Comparison of ENCODE assay signal across 26 mouse cellular contexts in the genomic region with DNA sequence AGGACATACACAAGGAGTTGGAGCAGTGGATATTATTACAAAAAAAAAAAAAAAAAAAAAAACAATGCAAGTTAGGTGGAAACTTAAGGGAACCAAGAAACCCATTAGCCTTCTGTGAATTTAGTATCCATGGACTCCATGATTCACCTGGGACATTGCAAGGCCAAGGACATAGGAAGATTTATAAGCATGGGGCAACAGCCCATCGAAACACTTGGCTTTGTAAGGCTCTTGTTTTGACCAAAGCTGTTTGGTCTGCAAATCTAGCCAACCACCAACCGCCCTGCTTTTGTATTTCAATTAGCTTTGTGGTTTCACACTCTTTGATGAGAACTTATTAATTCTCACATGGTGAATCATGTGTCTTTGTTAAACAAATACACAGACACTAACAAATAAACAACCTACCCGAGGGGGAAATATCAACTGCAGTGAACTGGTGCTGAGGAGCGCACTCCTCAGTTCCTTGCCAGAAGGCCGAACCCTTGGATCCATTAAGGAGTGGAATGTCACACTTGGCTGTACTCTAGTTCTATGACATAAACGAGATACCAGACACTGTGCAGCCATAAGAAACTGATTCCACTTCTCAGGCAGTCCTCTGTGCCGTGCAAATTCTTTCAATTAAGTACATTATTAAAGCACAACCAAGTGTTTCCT.
A peak's percentile ranks its signal among the peaks of the same experiment; 100 is the strongest.
DNase-seq lines count a peak whose midpoint lies in the region; ATAC-seq and TF ChIP-seq lines count a peak whose summit lies in the region.
"Had no signal": no experiment of that assay in that cellular context is flagged by ENCODE, and none has a peak within 500 bp of the region (broad histone marks: within the 10 kb centered on the region; RNA-seq: fewer than 3 reads in every experiment).

No protein-coding gene starts in this region.

- H3K36me3 ChIP-seq in forebrain, embryonic 15.5 days = no peaks in the 10 kb centered on the region
- no peaks in the 10 kb centered on the region for H3K36me3 ChIP-seq in forebrain, postnatal 0 days (ENCODE audit: insufficient read depth)
- no peaks in the 10 kb centered on the region for H3K36me3 ChIP-seq in lung, postnatal 0 days (ENCODE audit: insufficient read depth, low read length)
- H3K36me3 ChIP-seq: embryonic facial prominence, embryonic 10.5 days; G1E; limb, embryonic 12.5 days; midbrain, embryonic 12.5 days had no signal

- H3K9me3 ChIP-seq in forebrain, embryonic 15.5 days = no peaks in the 10 kb centered on the region
- no peaks in the 10 kb centered on the region for H3K9me3 ChIP-seq in forebrain, postnatal 0 days (ENCODE audit: low read length)
- no peaks in the 10 kb centered on the region for H3K9me3 ChIP-seq in lung, postnatal 0 days (ENCODE audit: low read length)
- H3K9me3 ChIP-seq: embryonic facial prominence, embryonic 10.5 days; forebrain, embryonic 13.5 days; limb, embryonic 12.5 days; midbrain, embryonic 12.5 days had no signal

- H3K27me3 ChIP-seq in forebrain, embryonic 15.5 days = no peaks in the 10 kb centered on the region
- H3K27me3 ChIP-seq in forebrain, postnatal 0 days (ENCODE audit: insufficient read depth, low read length) = no peaks in the 10 kb centered on the region
- no peaks in the 10 kb centered on the region for H3K27me3 ChIP-seq in lung, postnatal 0 days (replicated peaks; ENCODE audit: insufficient read depth, low read length)
- H3K27me3 ChIP-seq: CH12.LX; forebrain, embryonic 13.5 days; limb, embryonic 12.5 days; midbrain, embryonic 12.5 days had no signal

- TF ChIP-seq CTCF in forebrain, postnatal 0 days (IDR thresholded peaks at IDR 0.05; ENCODE audit: low read depth) = no peak
- TF ChIP-seq CTCF in lung, postnatal 0 days (IDR thresholded peaks at IDR 0.05) = no peak
- TF ChIP-seq CTCF in brain, embryonic 14.5 days (IDR thresholded peaks at IDR 0.05; ENCODE audit: borderline replicate concordance, extremely low read depth, insufficient read depth, insufficient read length) = no peak

- WGBS in forebrain, embryonic 15.5 days = 43% methylated on average over 7 of the region's 7 CpGs
- WGBS in forebrain, postnatal 0 days = 44% methylated on average over 7 of the region's 7 CpGs
- 51% methylated on average over 7 of the region's 7 CpGs for WGBS in lung, postnatal 0 days

- no peak for ATAC-seq in forebrain, embryonic 15.5 days (replicated peaks)
- no peak for ATAC-seq in forebrain, postnatal 0 days
- ATAC-seq in lung, postnatal 0 days = peak; percentile 78
- ATAC-seq: activated CD4-positive, CD25-positive, alpha-beta regulatory T cell, adult 4 months; forebrain, embryonic 13.5 days; hindbrain, postnatal 0 days; intestine, embryonic 16.5 days had no signal

- H3K27ac ChIP-seq in forebrain, embryonic 15.5 days (replicated peaks) = 0 out of 2 replicates have a peak overlapping the region, but pooled peaks have one; percentile 37
- no peak overlapping the region for H3K27ac ChIP-seq in forebrain, postnatal 0 days (ENCODE audit: low read depth, low read length)
- 0 out of 2 replicates have a peak overlapping the region, but pooled peaks have one; percentile 32 for H3K27ac ChIP-seq in lung, postnatal 0 days (ENCODE audit: low read length)
- H3K27ac ChIP-seq: embryonic facial prominence, embryonic 10.5 days; forebrain, embryonic 13.5 days; hindbrain, postnatal 0 days; limb, embryonic 12.5 days; liver, embryonic 14.5 days; midbrain, embryonic 12.5 days; stomach, postnatal 0 days had no signal

- no peak for DNase-seq in forebrain, postnatal 0 days
- DNase-seq in lung, postnatal 0 days (ENCODE audit: low spot score) = peak; percentile 13
- DNase-seq in lung, adult 18-20 months = no peak
- peak; percentile 60 for DNase-seq in adrenal gland, adult 8-10 months
- DNase-seq in brain, embryonic 14.5 days (ENCODE audit: low read depth) = peak; percentile 56
- DNase-seq in layer of hippocampus, adult 11-12 months (ENCODE audit: low spot score) = no peak
- DNase-seq: B cell, adult 2 months; cerebellum, adult 9-10 months; kidney, adult 9 months; kidney, postnatal 14 days; layer of hippocampus, postnatal 36 days; thymus, adult 2 months; thymus, postnatal 4 days had no signal

- H3K4me3 ChIP-seq in forebrain, embryonic 15.5 days = no peak overlapping the region
- H3K4me3 ChIP-seq in forebrain, postnatal 0 days (ENCODE audit: low read depth, low read length) = no peak overlapping the region
- H3K4me3 ChIP-seq in lung, postnatal 0 days (ENCODE audit: low read depth, low read length) = no peak overlapping the region
- H3K4me3 ChIP-seq: embryonic facial prominence, embryonic 10.5 days; forebrain, embryonic 13.5 days; limb, embryonic 12.5 days; midbrain, embryonic 12.5 days had no signal

- H3K4me1 ChIP-seq in forebrain, embryonic 15.5 days = peaks cover 16% of the 10 kb centered on the region
- no peaks in the 10 kb centered on the region for H3K4me1 ChIP-seq in forebrain, postnatal 0 days (ENCODE audit: insufficient read depth)
- no peaks in the 10 kb centered on the region for H3K4me1 ChIP-seq in lung, postnatal 0 days (ENCODE audit: insufficient read depth, low read depth, low read length)
- H3K4me1 ChIP-seq: limb, embryonic 12.5 days had no signal

- no peak for TF ChIP-seq POLR2A in brain, embryonic 14.5 days (IDR thresholded peaks at IDR 0.05; ENCODE audit: borderline replicate concordance, extremely low read depth, insufficient read depth, insufficient read length, poor library complexity, severe bottlenecking)

- H3K4me2 ChIP-seq in forebrain, embryonic 15.5 days (replicated peaks) = no peak overlapping the region
- H3K4me2 ChIP-seq in forebrain, postnatal 0 days (ENCODE audit: low read depth) = no peak overlapping the region
- H3K4me2 ChIP-seq in lung, postnatal 0 days (replicated peaks; ENCODE audit: low read depth, low read length) = no peak overlapping the region
- H3K4me2 ChIP-seq: forebrain, embryonic 13.5 days; heart, embryonic 11.5 days; limb, embryonic 12.5 days; midbrain, embryonic 12.5 days had no signal

- no peak overlapping the region for H3K9ac ChIP-seq in forebrain, embryonic 15.5 days (replicated peaks)
- H3K9ac ChIP-seq in forebrain, postnatal 0 days = no peak overlapping the region
- H3K9ac ChIP-seq in lung, postnatal 0 days (replicated peaks; ENCODE audit: low read depth) = no peak overlapping the region
- H3K9ac ChIP-seq: forebrain, embryonic 13.5 days; limb, embryonic 12.5 days; liver, embryonic 14.5 days; midbrain, embryonic 12.5 days had no signal

- no peak for TF ChIP-seq EP300 in lung, postnatal 0 days (IDR thresholded peaks at IDR 0.05)

Comparison
In these comparisons a context has a peak if more than half of its experiments do, and no peak if none do; other contexts are left out.
1. DNase-seq: peak in lung, postnatal 0 days (single experiment), adrenal gland, adult 8-10 months (single experiment) and brain, embryonic 14.5 days (single experiment); none in forebrain, postnatal 0 days (single experiment), lung, adult 18-20 months (0 of 2) and layer of hippocampus, adult 11-12 months (single experiment).